Mouse (Mus musculus): ENCODE measurements around the gene Mfap3.

- TF ChIP-seq TCF12 (IDR thresholded peaks at IDR 0.05; ENCODE audit: insufficient read depth, poor library complexity, severe bottlenecking): no peak
- no peak for TF ChIP-seq MYOG (IDR thresholded peaks at IDR 0.05; ENCODE audit: control insufficient read depth in 1 of 3, insufficient read depth in 1 of 3, insufficient read length in 2 of 3, low read depth in 2 of 3)
- TF ChIP-seq POLR2A (IDR thresholded peaks at IDR 0.05; ENCODE audit: insufficient read length, low read depth): no peak
- TF ChIP-seq REST (IDR thresholded peaks at IDR 0.05; ENCODE audit: insufficient read depth, insufficient read length): no peak
- no peak for TF ChIP-seq MYOD1 (IDR thresholded peaks at IDR 0.05; ENCODE audit: control insufficient read depth in 1 of 3, insufficient read length in 2 of 3, low read depth in 2 of 3)
- no peak for TF ChIP-seq MAX (IDR thresholded peaks at IDR 0.05; ENCODE audit: low read depth)
- no peak for TF ChIP-seq CEBPB (IDR thresholded peaks at IDR 0.05; ENCODE audit: insufficient read depth, poor library complexity, severe bottlenecking)
- TF ChIP-seq TCF3 (IDR thresholded peaks at IDR 0.05; ENCODE audit: insufficient read length, low read depth): no peak
- no peak for TF ChIP-seq SRF (IDR thresholded peaks at IDR 0.05; ENCODE audit: control insufficient read depth, insufficient read length, low read depth)
These were observed 34.7 kb downstream of the Mfap3 start for GRCm38 (mm10) chr11:57553015-57553780.

Measured in myocyte (in vitro differentiated cells).